Mouse (Mus musculus) CH12.LX (cell line): ENCODE measurements around the gene Rangrf. TPM values are rescaled to one million over a fixed set of nuclear protein-coding genes. Genes with fewer than 3 reads are reported as not detected.

Experiments
- DNase-seq: peaks from one replicate; pipeline ENCODE4 v3.0.0-alpha.2; 2013; ENCODE audit errors: extremely low read depth
- H3K27ac ChIP-seq: 2 replicates; pipeline ENCODE4 v1.5.1; 2012; ENCODE audit warnings: low read depth, mild to moderate bottlenecking, control low read depth, moderate library complexity; ENCODE audit not compliant: insufficient read depth
- H3K27me3 ChIP-seq: replicated peaks from 2 replicates; pipeline ENCODE3; 2012; ENCODE audit warnings: inconsistent platforms
- H3K36me3 ChIP-seq, 2 experiments: replicated peaks in 1 of 2; 2 replicates each; pipeline versions ENCODE3 to v1.6.1; 2012; ENCODE audit warnings: inconsistent platforms in 1 of 2, low read length in 1 of 2, mild to moderate bottlenecking in 1 of 2, mixed read lengths in 1 of 2, moderate library complexity in 1 of 2; ENCODE audit not compliant: control insufficient read depth in 1 of 2, insufficient read depth in 1 of 2
- H3K4me1 ChIP-seq, 2 experiments: 2 replicates each; pipeline ENCODE4 v1.6.1; 2012; ENCODE audit warnings: inconsistent platforms in 1 of 2, moderate library complexity in 1 of 2; ENCODE audit not compliant: insufficient read depth in 2 of 2, control insufficient read depth in 1 of 2
- H3K4me2 ChIP-seq: 2 replicates; pipeline ENCODE4 v1.6.1; 2012; ENCODE audit warnings: low read depth, mild to moderate bottlenecking, control low read depth; ENCODE audit not compliant: poor library complexity, insufficient read depth, severe bottlenecking
- H3K4me3 ChIP-seq, 3 experiments: fragments of 150-350 bp in 1 of 3; sonication (generic) in 1 of 3; replicated peaks in 1 of 3; 2 replicates each; pipeline versions ENCODE3 to v1.5.1; 2011 to 2012; ENCODE audit warnings: low read depth in 2 of 3, low read length in 2 of 3, mild to moderate bottlenecking in 2 of 3, moderate library complexity in 2 of 3, control low read depth in 1 of 3, improper control_type of control experiment in 1 of 3, inconsistent platforms in 1 of 3, mixed read lengths in 1 of 3; ENCODE audit not compliant: poor library complexity in 1 of 3
- H3K79me2 ChIP-seq: replicated peaks from 2 replicates; pipeline ENCODE4 v1.6.1; 2012; ENCODE audit warnings: mild to moderate bottlenecking, moderate library complexity; ENCODE audit not compliant: control insufficient read depth, poor library complexity, insufficient read depth, severe bottlenecking; ENCODE audit errors: extremely low read depth
- H3K9ac ChIP-seq: 2 replicates; pipeline ENCODE4 v1.6.1; 2012; ENCODE audit warnings: low read depth, mild to moderate bottlenecking, control low read depth, moderate library complexity; ENCODE audit not compliant: insufficient read depth
- H3K9me3 ChIP-seq: replicated peaks from 2 replicates; pipeline ENCODE3; 2012; ENCODE audit warnings: low read length, inconsistent platforms, mixed read lengths
- BHLHE40 ChIP-seq: IDR thresholded peaks from 2 replicates; pipeline ENCODE4 v1.6.1; 2011; ENCODE audit warnings: mild to moderate bottlenecking, low read depth, low read length, improper control_type of control experiment
- CHD1 ChIP-seq: IDR thresholded peaks from 2 replicates; pipeline ENCODE4 v1.6.1; 2012; ENCODE audit warnings: low read depth, low read length, improper control_type of control experiment, inconsistent platforms
- CHD2 ChIP-seq: IDR thresholded peaks from 2 replicates; pipeline ENCODE4 v1.6.1; 2011; ENCODE audit warnings: low read length, improper control_type of control experiment
- CTCF ChIP-seq, 2 experiments: IDR thresholded peaks in 1 of 2; conservative IDR thresholded peaks in 1 of 2; 2 replicates each; pipeline ENCODE4 v1.5.1; 2011 to 2012; ENCODE audit warnings: low read depth in 2 of 2, low read length in 2 of 2, improper control_type of control experiment in 1 of 2, inconsistent platforms in 1 of 2, mild to moderate bottlenecking in 1 of 2, moderate library complexity in 1 of 2
- E2F4 ChIP-seq: IDR thresholded peaks from 2 replicates; pipeline ENCODE4 v1.6.1; 2011; ENCODE audit warnings: low read depth, low read length, improper control_type of control experiment; ENCODE audit not compliant: insufficient replicate concordance
- ELF1 ChIP-seq: IDR thresholded peaks from 2 replicates; pipeline ENCODE4 v1.6.1; 2014; ENCODE audit warnings: low read depth, mild to moderate bottlenecking, inconsistent platforms, low read length, improper control_type of control experiment
- ETS1 ChIP-seq: conservative IDR thresholded peaks from 2 replicates; pipeline ENCODE4 v1.6.1; 2012; ENCODE audit warnings: low read depth, mild to moderate bottlenecking, inconsistent platforms, low read length, improper control_type of control experiment, moderate library complexity
- GABPA ChIP-seq: IDR thresholded peaks from 2 replicates; pipeline ENCODE4 v1.6.1; 2012; ENCODE audit warnings: low read depth, low read length, improper control_type of control experiment, inconsistent platforms; ENCODE audit not compliant: insufficient replicate concordance
- HCFC1 ChIP-seq: IDR thresholded peaks from 2 replicates; pipeline ENCODE4 v1.6.1; 2012; ENCODE audit warnings: low read depth, mild to moderate bottlenecking, inconsistent platforms, low read length, improper control_type of control experiment
- IRF4 ChIP-seq: IDR thresholded peaks from 2 replicates; pipeline ENCODE4 v1.6.1; 2014; ENCODE audit warnings: low read depth, mild to moderate bottlenecking, inconsistent platforms, low read length, improper control_type of control experiment
- JUN ChIP-seq: IDR thresholded peaks from 2 replicates; pipeline ENCODE4 v1.6.1; 2011; ENCODE audit warnings: low read depth, mild to moderate bottlenecking, low read length, improper control_type of control experiment, moderate library complexity; ENCODE audit not compliant: insufficient read depth
- JUND ChIP-seq: conservative IDR thresholded peaks from 2 replicates; pipeline ENCODE4 v1.6.1; 2011; ENCODE audit warnings: low read depth, low read length, improper control_type of control experiment
- KAT2A ChIP-seq: IDR thresholded peaks from 2 replicates; pipeline ENCODE4 v1.6.1; 2012; ENCODE audit warnings: low read length, improper control_type of control experiment, inconsistent platforms; ENCODE audit not compliant: insufficient replicate concordance
- MAFK ChIP-seq: IDR thresholded peaks from 2 replicates; pipeline ENCODE4 v1.6.1; 2011; ENCODE audit warnings: low read length, improper control_type of control experiment; ENCODE audit not compliant: insufficient replicate concordance
- MAX ChIP-seq: IDR thresholded peaks from 2 replicates; pipeline ENCODE4 v1.6.1; 2011; ENCODE audit warnings: low read length, improper control_type of control experiment
- MAZ ChIP-seq: IDR thresholded peaks from 2 replicates; pipeline ENCODE4 v1.6.1; 2012; ENCODE audit warnings: low read depth, mild to moderate bottlenecking, inconsistent platforms, low read length, improper control_type of control experiment, moderate library complexity
- MEF2A ChIP-seq: IDR thresholded peaks from 2 replicates; pipeline ENCODE4 v1.6.1; 2014; ENCODE audit warnings: low read depth, mild to moderate bottlenecking, inconsistent platforms, low read length, improper control_type of control experiment, borderline replicate concordance
- MXI1 ChIP-seq: IDR thresholded peaks from 2 replicates; pipeline ENCODE4 v1.6.1; 2011; ENCODE audit warnings: mild to moderate bottlenecking, low read depth, low read length, improper control_type of control experiment
- MYC ChIP-seq: IDR thresholded peaks from 2 replicates; pipeline ENCODE4 v1.6.1; 2011; ENCODE audit warnings: low read depth, mild to moderate bottlenecking, improper control_type of control experiment, low read length
- NELFE ChIP-seq: IDR thresholded peaks from 2 replicates; pipeline ENCODE4 v1.6.1; 2011; ENCODE audit warnings: low read depth, low read length, improper control_type of control experiment
- NRF1 ChIP-seq: IDR thresholded peaks from 2 replicates; pipeline ENCODE4 v1.6.1; 2014; ENCODE audit warnings: low read depth, mild to moderate bottlenecking, inconsistent platforms, low read length, improper control_type of control experiment, moderate library complexity
- PAX5 ChIP-seq: IDR thresholded peaks from 2 replicates; pipeline ENCODE4 v1.6.1; 2012; ENCODE audit warnings: low read length, inconsistent platforms, mixed read lengths
- POLR2A ChIP-seq: IDR thresholded peaks from 2 replicates; pipeline ENCODE4 v1.6.1; 2011; ENCODE audit warnings: low read depth, mild to moderate bottlenecking, improper control_type of control experiment, low read length
- POLR2AphosphoS2 ChIP-seq: IDR thresholded peaks from 2 replicates; pipeline ENCODE4 v1.6.1; 2011; ENCODE audit warnings: low read depth, low read length, improper control_type of control experiment
- RAD21 ChIP-seq: IDR thresholded peaks from 2 replicates; pipeline ENCODE4 v1.6.1; 2011; ENCODE audit warnings: low read depth, mild to moderate bottlenecking, low read length, improper control_type of control experiment, moderate library complexity
- RCOR1 ChIP-seq: conservative IDR thresholded peaks from 2 replicates; pipeline ENCODE4 v1.6.1; 2012; ENCODE audit warnings: low read depth, mild to moderate bottlenecking, inconsistent platforms, low read length, improper control_type of control experiment
- SIN3A ChIP-seq: IDR thresholded peaks from 2 replicates; pipeline ENCODE4 v1.6.1; 2012; ENCODE audit warnings: low read length, improper control_type of control experiment, inconsistent platforms
- SMC3 ChIP-seq: IDR thresholded peaks from 2 replicates; pipeline ENCODE4 v1.6.1; 2011; ENCODE audit warnings: low read depth, low read length, improper control_type of control experiment
- TBP ChIP-seq: conservative IDR thresholded peaks from 2 replicates; pipeline ENCODE4 v1.6.1; 2011; ENCODE audit warnings: low read depth, low read length, improper control_type of control experiment
- TCF12 ChIP-seq: IDR thresholded peaks from 2 replicates; pipeline ENCODE4 v1.6.1; 2014; ENCODE audit warnings: low read depth, mild to moderate bottlenecking, inconsistent platforms, low read length, improper control_type of control experiment
- UBTF ChIP-seq: IDR thresholded peaks from 2 replicates; pipeline ENCODE4 v1.6.1; 2012; ENCODE audit warnings: low read depth, mild to moderate bottlenecking, inconsistent platforms, low read length, improper control_type of control experiment, moderate library complexity
- USF1 ChIP-seq: IDR thresholded peaks from 2 replicates; pipeline ENCODE4 v1.6.1; 2014; ENCODE audit warnings: low read depth, mild to moderate bottlenecking, inconsistent platforms, low read length, improper control_type of control experiment
- USF2 ChIP-seq: conservative IDR thresholded peaks from 2 replicates; pipeline ENCODE4 v1.6.1; 2011; ENCODE audit warnings: low read depth, low read length, improper control_type of control experiment
- ZC3H11A ChIP-seq: IDR thresholded peaks from 2 replicates; pipeline ENCODE4 v1.6.1; 2012; ENCODE audit warnings: low read depth, mild to moderate bottlenecking, inconsistent platforms, low read length, improper control_type of control experiment
- ZMIZ1 ChIP-seq: IDR thresholded peaks from 2 replicates; pipeline ENCODE4 v1.6.1; 2012; ENCODE audit warnings: low read depth, mild to moderate bottlenecking, inconsistent platforms, low read length, improper control_type of control experiment
- ZNF384 ChIP-seq: IDR thresholded peaks from 2 replicates; pipeline ENCODE4 v1.6.1; 2012; ENCODE audit warnings: low read depth, low read length, improper control_type of control experiment, inconsistent platforms
- dilution Hi-C: fragments of 300-500 bp; cut with MboI; formaldehyde crosslinking; loops from 2 replicates; pipeline ENCODE4 v1.14.3; 2020; ENCODE audit warnings: low sequenced_read_pairs; ENCODE audit not compliant: extremely low pct_unique_long_range_greater_than_20kb, extremely low pct_ligation_motif_present
- in situ Hi-C: fragments of 300-500 bp; cut with MboI; formaldehyde crosslinking; loops from 3 replicates; pipeline ENCODE4 v1.14.3; 2019; ENCODE audit warnings: low sequenced_read_pairs, low pct_ligation_motif_present, low pct_unique_long_range_greater_than_20kb, mixed read lengths
- polyA plus RNA-seq: library from polyadenylated mRNA; unstranded; fragments of >175 nt; gene quantifications from 2 replicates; pipeline ENCODE4 v1.2.1, GENCODE M21; 2012; ENCODE audit warnings: low read depth; ENCODE audit not compliant: insufficient read length
- total RNA-seq, 2 experiments: library from RNA; depleted of rRNA; stranded (reverse); fragments of 300-350 nt in 1 of 2; fragments of >200 nt in 1 of 2; gene quantifications; 2 replicates each; pipeline ENCODE4 v1.2.3; 2012 to 2014

Gene Rangrf
- total and polyA plus RNA-seq, 3 experiments: 106 to 158 (median 111) TPM

GRCm38 (mm10) chr11:69015644-69016441 lies 40.9 kb upstream of the Rangrf start, which contains the start of gene Ctc1:
TSS of gene Ctc1 (plus strand) at chr11:69015911.
- peaks cover under 1 to 11% of the 10 kb centered on the region in 2 experiments for H3K36me3 ChIP-seq
- DNase-seq: peak; percentile 98
- H3K27me3 ChIP-seq: no peaks in the 10 kb centered on the region
- dilution Hi-C loops (no loop called here), in situ Hi-C loops (no loop called here)
- H3K9ac ChIP-seq: peak within 1 kb of the TSS; percentile 97
- peak within 1 kb of the TSS; percentile 75 for H3K4me2 ChIP-seq
- H3K4me3 ChIP-seq: peak within 1 kb of the TSS; percentile 66 to 80 (median 70)
- H3K27ac ChIP-seq: peak within 1 kb of the TSS; percentile 49
- H3K9me3 ChIP-seq: no peaks in the 10 kb centered on the region
- peaks cover 18% of the 10 kb centered on the region for H3K79me2 ChIP-seq
- TF ChIP-seq HCFC1: peak; percentile 82
- TF ChIP-seq JUND: peak; percentile 49; the same call in 1 of the 2 replicates
- peak; percentile 64 for TF ChIP-seq BHLHE40
- no peak for TF ChIP-seq RAD21
- TF ChIP-seq ZNF384: 0 out of 2 replicates have a peak, but pooled peaks have one; percentile 5
- no peak for TF ChIP-seq SMC3
- TF ChIP-seq MAZ: peak; percentile 81; the same call in 1 of the 2 replicates
- no peak for TF ChIP-seq UBTF
- peak; percentile 99 for TF ChIP-seq NELFE
- TF ChIP-seq MAFK: 0 out of 2 replicates have a peak, but pooled peaks have one; percentile 50
- peak; percentile 61; the same call in 1 of the 2 replicates for TF ChIP-seq CHD2
- peak; percentile 80 for TF ChIP-seq KAT2A
- TF ChIP-seq ETS1: peak; percentile 61
- peak; percentile 92 for TF ChIP-seq TBP
- peak; percentile 99 for TF ChIP-seq E2F4
- peak; percentile 72 for TF ChIP-seq MYC
- TF ChIP-seq CHD1: peak; percentile 35; the same call in 1 of the 2 replicates
- TF ChIP-seq ZMIZ1: peak; percentile 94
- TF ChIP-seq NRF1: peak; percentile 64
- peak; percentile 88; the same call in 1 of the 2 replicates for TF ChIP-seq POLR2AphosphoS2
- peak; percentile 69 for TF ChIP-seq MAX
- TF ChIP-seq IRF4: peak; percentile 40
- TF ChIP-seq USF1: no peak
- peak; percentile 99 for TF ChIP-seq POLR2A
- TF ChIP-seq CTCF (conservative IDR thresholded peaks at IDR 0.05 in 1 of 2, IDR thresholded peaks at IDR 0.05 in 1 of 2; ENCODE audit: low read depth in 2 of 2, low read length in 2 of 2): peak in 1 of 2 experiments; percentile 51; a peak in 2 of 4 replicates
- peak; percentile 77 for TF ChIP-seq MEF2A
- peak; percentile 69; the same call in 1 of the 2 replicates for TF ChIP-seq ELF1
- TF ChIP-seq MXI1: peak; percentile 83
- 0 out of 2 replicates have a peak, but pooled peaks have one; percentile 10 for TF ChIP-seq JUN
- no peak; the same call in 1 of the 2 replicates for TF ChIP-seq GABPA
- TF ChIP-seq USF2: no peak
- TF ChIP-seq TCF12: peak; percentile 95
- no peak for TF ChIP-seq PAX5
- TF ChIP-seq RCOR1: no peak
- no peak for TF ChIP-seq ZC3H11A
- TF ChIP-seq SIN3A: peak; percentile 90
- peaks cover 5 to 30% of the 10 kb centered on the region in 2 experiments; a peak in 3 of 4 replicates for H3K4me1 ChIP-seq
